Mouse (Mus musculus): Measurements from ENCODE around the gene Gm20388. TPM values are rescaled to one million over a fixed set of nuclear protein-coding genes. Genes with fewer than 3 reads are reported as not detected.
A peak's percentile ranks its signal among the peaks of the same experiment; 100 is the strongest.

The Gm20388 gene
- polyA plus RNA-seq, 1 experiment from 2014 or later, result 4.4 TPM

DNA sequence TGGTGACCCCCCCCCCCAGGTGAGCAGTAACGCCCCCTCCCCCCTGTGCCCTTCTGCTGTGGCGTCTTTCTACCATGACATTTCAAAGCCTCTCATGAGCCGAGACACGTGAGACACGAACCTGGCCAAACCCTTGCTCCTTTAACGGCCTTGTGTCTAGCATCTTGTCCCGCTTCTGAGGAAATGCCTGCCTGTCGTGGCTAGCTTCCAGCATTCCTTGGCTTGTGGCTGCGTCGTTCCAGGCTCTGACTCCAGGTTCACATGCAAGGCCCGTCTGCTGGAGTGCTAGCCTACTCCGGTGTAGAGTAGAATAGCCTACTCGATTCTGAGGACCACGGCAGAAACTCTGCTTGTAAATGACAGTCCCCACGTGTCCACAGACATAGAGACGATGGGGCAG is 467.7 kb downstream of the Gm20388 start:
- Histone ChIP-seq H3K36me3 (no peaks in the 10 kb centered on the region), H3K4me1 (replicated peaks) (peaks cover 92% of the 10 kb centered on the region), H3K27me3 (0 out of 2 replicates have a peak, but pooled peaks cover 8% of the 10 kb centered on the region), H3K27ac (no peak overlapping the region), H3K9ac (replicated peaks) (no peak overlapping the region), H3K4me3 (replicated peaks) (no peak overlapping the region), H3K9me3 (no peaks in the 10 kb centered on the region), H3K4me2 (replicated peaks) (no peak overlapping the region)
- ATAC-seq, result no peak
- 52% methylated on average over 16 of the region's 16 CpGs for WGBS

GRCm38 (mm10) chr8:120379015-120379414 is 468.4 kb downstream of the Gm20388 start:
- no peak overlapping the region for H3K27ac ChIP-seq
- no peaks in the 10 kb centered on the region for H3K36me3 ChIP-seq
- H3K4me3 ChIP-seq (replicated peaks), result no peak overlapping the region
- H3K4me2 ChIP-seq (replicated peaks), result no peak overlapping the region
- no peak for ATAC-seq
- peaks cover 93% of the 10 kb centered on the region for H3K4me1 ChIP-seq (replicated peaks)
- WGBS, result 34% methylated on average over 3 of the region's 3 CpGs
- 0 out of 2 replicates have a peak, but pooled peaks cover 8% of the 10 kb centered on the region for H3K27me3 ChIP-seq
- H3K9me3 ChIP-seq, result no peaks in the 10 kb centered on the region
- no peak overlapping the region for H3K9ac ChIP-seq (replicated peaks)

DNA sequence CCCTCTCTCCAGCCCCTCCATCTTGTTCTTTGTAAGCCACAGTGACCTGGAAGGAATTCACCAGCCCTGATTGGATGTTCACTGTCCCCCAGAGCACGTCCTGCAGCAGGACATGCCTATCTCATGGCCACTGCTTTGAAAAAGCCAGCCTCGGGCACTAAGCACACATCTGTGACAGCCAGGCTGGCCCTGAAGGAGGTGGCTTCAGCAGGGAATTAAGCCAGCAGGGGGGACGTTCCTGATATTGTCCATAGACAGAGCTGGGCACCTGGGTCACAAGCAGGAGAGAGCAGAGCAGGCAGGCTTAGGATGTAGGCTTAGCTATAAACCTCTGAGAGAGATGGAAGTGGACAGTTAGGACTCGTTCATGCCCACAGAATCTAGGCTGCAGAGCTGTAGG is 471.2 kb downstream of the Gm20388 start:
- Histone ChIP-seq H3K27ac (peak overlapping the region; percentile 85), H3K9ac (replicated peaks) (peak overlapping the region; percentile 12; the same call in 1 of the 2 replicates), H3K4me2 (replicated peaks) (no peak overlapping the region), H3K27me3 (0 out of 2 replicates have a peak, but pooled peaks cover 8% of the 10 kb centered on the region), H3K4me1 (replicated peaks) (peaks cover 74% of the 10 kb centered on the region), H3K4me3 (replicated peaks) (no peak overlapping the region), H3K36me3 (no peaks in the 10 kb centered on the region), H3K9me3 (no peaks in the 10 kb centered on the region)
- WGBS, result 17% methylated on average over 4 of the region's 4 CpGs
- peak; percentile 19 for ATAC-seq

- Histone ChIP-seq H3K9me3 (no peaks in the 10 kb centered on the region), H3K9ac (replicated peaks) (peak overlapping the region; percentile 12), H3K4me2 (replicated peaks) (no peak overlapping the region), H3K27me3 (0 out of 2 replicates have a peak, but pooled peaks cover 8% of the 10 kb centered on the region), H3K4me1 (replicated peaks) (peaks cover 74% of the 10 kb centered on the region), H3K27ac (peak overlapping the region; percentile 85), H3K4me3 (replicated peaks) (no peak overlapping the region), H3K36me3 (no peaks in the 10 kb centered on the region)
- WGBS, result 53% methylated on average over 19 of the region's 19 CpGs
- ATAC-seq, result peak; percentile 89
These were observed 472.0 kb downstream of the Gm20388 start for GRCm38 (mm10) chr8:120382436-120383203.

DNA sequence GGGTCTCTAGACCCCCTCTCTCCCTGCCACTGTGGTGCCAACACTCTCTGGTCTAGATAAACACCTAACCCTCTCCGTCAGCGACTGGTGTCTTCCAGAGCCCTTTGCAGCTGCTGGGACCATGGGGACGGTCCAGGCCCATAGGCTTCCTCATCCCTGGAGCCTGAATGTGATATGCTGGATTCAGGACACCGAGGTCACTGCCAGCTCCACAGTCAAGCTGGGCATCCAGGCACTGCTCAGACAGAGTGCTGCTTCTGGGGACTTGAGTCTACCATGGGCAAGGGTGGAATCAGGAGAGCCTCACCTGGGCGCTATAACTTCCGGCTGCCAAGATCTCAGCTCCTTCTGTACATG is 472.5 kb downstream of the Gm20388 start:
- H3K9me3 ChIP-seq, result no peaks in the 10 kb centered on the region
- ATAC-seq, result no peak
- H3K9ac ChIP-seq (replicated peaks), result peak overlapping the region; percentile 3; the same call in 1 of the 2 replicates
- peak overlapping the region; percentile 85 for H3K27ac ChIP-seq
- H3K4me2 ChIP-seq (replicated peaks), result no peak overlapping the region
- 0 out of 2 replicates have a peak, but pooled peaks cover 8% of the 10 kb centered on the region for H3K27me3 ChIP-seq
- WGBS, result 75% methylated on average over 6 of the region's 6 CpGs
- peaks cover 72% of the 10 kb centered on the region for H3K4me1 ChIP-seq (replicated peaks)
- H3K36me3 ChIP-seq, result no peaks in the 10 kb centered on the region
- no peak overlapping the region for H3K4me3 ChIP-seq (replicated peaks)

GRCm38 (mm10) chr8:120383713-120384112 is 473.1 kb downstream of the Gm20388 start:
- H3K4me1 ChIP-seq (replicated peaks), result peaks cover 71% of the 10 kb centered on the region
- no peak overlapping the region for H3K4me2 ChIP-seq (replicated peaks)
- H3K36me3 ChIP-seq, result no peaks in the 10 kb centered on the region
- H3K9ac ChIP-seq (replicated peaks), result no peak overlapping the region
- 0 out of 2 replicates have a peak, but pooled peaks cover 8% of the 10 kb centered on the region for H3K27me3 ChIP-seq
- H3K27ac ChIP-seq, result peak overlapping the region; percentile 85
- no peak overlapping the region for H3K4me3 ChIP-seq (replicated peaks)
- H3K9me3 ChIP-seq, result no peaks in the 10 kb centered on the region
- WGBS, result 43% methylated on average over 6 of the region's 6 CpGs
- no peak for ATAC-seq

DNA sequence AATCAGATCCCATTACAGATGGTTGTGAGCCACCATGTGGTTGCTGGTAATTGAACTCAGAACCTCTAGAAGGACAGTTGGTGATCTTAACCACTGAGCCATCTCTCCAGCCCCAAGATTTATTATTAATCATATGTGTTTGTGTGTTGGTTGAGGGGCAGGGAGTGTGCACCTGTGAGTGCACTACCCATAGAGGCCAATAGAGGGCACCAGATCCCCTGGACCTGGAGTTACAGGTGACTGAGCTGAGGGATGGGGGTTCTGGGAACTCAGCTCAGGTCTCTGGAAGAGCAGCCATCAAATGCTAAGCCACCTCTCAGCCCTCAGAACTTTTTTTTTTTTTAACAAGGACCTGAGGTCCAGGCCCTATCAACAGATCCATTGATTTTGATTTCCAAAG is 474.1 kb downstream of the Gm20388 start:
- Histone ChIP-seq H3K27ac (no peak overlapping the region), H3K27me3 (0 out of 2 replicates have a peak, but pooled peaks cover 8% of the 10 kb centered on the region), H3K9me3 (no peaks in the 10 kb centered on the region), H3K4me1 (replicated peaks) (peaks cover 65% of the 10 kb centered on the region), H3K36me3 (no peaks in the 10 kb centered on the region), H3K4me3 (replicated peaks) (no peak overlapping the region), H3K9ac (replicated peaks) (no peak overlapping the region), H3K4me2 (replicated peaks) (no peak overlapping the region)
- no peak for ATAC-seq

DNA sequence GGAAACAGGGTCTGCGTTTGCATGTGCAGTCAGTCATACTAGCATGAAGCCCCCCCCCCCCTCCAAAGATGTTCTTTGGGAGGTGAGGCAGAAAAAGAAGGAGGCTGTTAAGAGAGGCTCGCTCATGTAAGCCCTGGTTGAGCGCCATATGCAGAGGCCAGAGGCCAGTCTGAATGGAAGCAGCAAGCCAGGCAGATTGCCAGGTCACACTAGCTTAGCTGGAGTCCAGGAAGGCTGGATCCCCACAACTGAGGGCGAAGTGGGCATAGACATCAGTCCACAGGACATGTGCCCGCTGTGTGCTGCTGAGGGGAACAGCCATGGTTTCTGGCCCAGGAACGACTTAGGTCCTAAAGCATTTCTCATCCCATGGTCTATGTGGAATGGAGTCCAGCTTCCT is 477.6 kb downstream of the Gm20388 start:
- H3K36me3 ChIP-seq, result no peaks in the 10 kb centered on the region
- H3K4me2 ChIP-seq (replicated peaks), result no peak overlapping the region
- H3K27me3 ChIP-seq, result no peaks in the 10 kb centered on the region
- ATAC-seq, result no peak
- H3K27ac ChIP-seq, result no peak overlapping the region
- no peak overlapping the region for H3K9ac ChIP-seq (replicated peaks)
- no peak overlapping the region for H3K4me3 ChIP-seq (replicated peaks)
- H3K4me1 ChIP-seq (replicated peaks), result peaks cover 49% of the 10 kb centered on the region
- WGBS, result 81% methylated on average over 6 of the region's 6 CpGs
- H3K9me3 ChIP-seq, result no peaks in the 10 kb centered on the region

- no peak for ATAC-seq
- Histone ChIP-seq H3K4me3 (replicated peaks) (no peak overlapping the region), H3K9ac (replicated peaks) (no peak overlapping the region), H3K9me3 (no peaks in the 10 kb centered on the region), H3K4me2 (replicated peaks) (no peak overlapping the region), H3K36me3 (no peaks in the 10 kb centered on the region), H3K4me1 (replicated peaks) (peaks cover 52% of the 10 kb centered on the region), H3K27me3 (no peaks in the 10 kb centered on the region), H3K27ac (no peak overlapping the region)
- WGBS, result 91% methylated on average over 7 of the region's 7 CpGs
These were observed 480.0 kb downstream of the Gm20388 start for GRCm38 (mm10) chr8:120390598-120390997.

GRCm38 (mm10) chr8:120391856-120392255 is 481.2 kb downstream of the Gm20388 start:
- Histone ChIP-seq H3K4me1 (replicated peaks) (peaks cover 54% of the 10 kb centered on the region), H3K9me3 (no peaks in the 10 kb centered on the region), H3K27ac (peak overlapping the region; percentile 35), H3K36me3 (no peaks in the 10 kb centered on the region), H3K27me3 (no peaks in the 10 kb centered on the region), H3K4me2 (replicated peaks) (no peak overlapping the region), H3K9ac (replicated peaks) (no peak overlapping the region), H3K4me3 (replicated peaks) (no peak overlapping the region)
- no peak for ATAC-seq
- 71% methylated on average over 21 of the region's 21 CpGs for WGBS

DNA sequence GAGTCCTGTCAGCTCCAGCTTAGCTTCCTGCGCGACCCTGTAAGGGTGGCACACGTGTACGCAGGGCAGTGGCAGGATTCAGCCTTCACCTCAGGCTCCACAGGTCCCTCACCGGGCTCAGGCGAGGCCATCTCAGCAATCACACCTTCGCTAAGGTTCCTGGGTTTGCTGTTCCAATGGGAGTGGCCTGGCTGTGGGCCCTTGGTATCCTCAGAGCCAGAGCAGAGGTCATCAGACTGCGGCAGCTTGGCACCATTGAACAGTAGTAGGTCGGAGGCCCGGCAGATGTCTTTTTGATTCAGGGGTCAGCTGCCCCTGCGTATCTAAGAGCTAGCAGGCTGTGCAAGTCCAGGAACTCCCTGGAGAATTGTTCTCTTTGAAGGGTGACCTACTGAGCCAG is 482.4 kb downstream of the Gm20388 start:
- Histone ChIP-seq H3K9ac (replicated peaks) (0 out of 2 replicates have a peak overlapping the region, but pooled peaks have one; percentile 10), H3K36me3 (no peaks in the 10 kb centered on the region), H3K4me1 (replicated peaks) (peaks cover 55% of the 10 kb centered on the region), H3K4me2 (replicated peaks) (no peak overlapping the region), H3K27me3 (no peaks in the 10 kb centered on the region), H3K27ac (no peak overlapping the region), H3K4me3 (replicated peaks) (no peak overlapping the region), H3K9me3 (no peaks in the 10 kb centered on the region)
- no peak for ATAC-seq
- WGBS, result 81% methylated on average over 11 of the region's 11 CpGs

- Histone ChIP-seq H3K9ac (replicated peaks) (0 out of 2 replicates have a peak overlapping the region, but pooled peaks have one; percentile 0), H3K4me3 (replicated peaks) (no peak overlapping the region), H3K4me2 (replicated peaks) (no peak overlapping the region), H3K27me3 (no peaks in the 10 kb centered on the region), H3K4me1 (replicated peaks) (peaks cover 58% of the 10 kb centered on the region), H3K9me3 (no peaks in the 10 kb centered on the region), H3K27ac (no peak overlapping the region), H3K36me3 (no peaks in the 10 kb centered on the region)
- WGBS, result 77% methylated on average over 9 of the region's 9 CpGs
- ATAC-seq, result no peak
These were observed 483.2 kb downstream of the Gm20388 start for GRCm38 (mm10) chr8:120393871-120394275.

Measured in midbrain, embryonic 13.5 days (tissue).